Mouse (Mus musculus): Measurements from ENCODE around the gene Wdr59. TPM values are rescaled to one million over a fixed set of nuclear protein-coding genes. Genes with fewer than 3 reads are reported as not detected.

Gene Wdr59
- total RNA-seq, 1 experiment = 10.4 TPM

DNA sequence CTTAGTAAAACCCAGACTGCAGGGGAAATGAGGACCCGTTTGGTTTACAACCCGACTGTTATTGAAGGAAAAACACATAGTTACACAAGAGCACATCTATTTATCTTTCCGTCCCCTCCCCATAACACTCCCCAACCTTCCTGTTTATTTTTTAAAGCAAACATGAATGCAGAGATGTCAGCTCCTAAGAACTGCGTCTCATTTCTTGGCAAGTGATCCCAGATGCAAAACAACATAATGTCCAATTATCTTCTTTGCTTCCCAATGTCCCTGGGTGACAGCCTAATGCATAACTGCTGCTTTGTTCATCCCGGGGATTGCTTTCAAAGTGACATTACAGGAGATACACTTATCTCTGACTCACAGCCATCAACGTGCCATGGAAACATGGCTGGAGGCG is 30.7 kb downstream of the Wdr59 start:
- peaks cover 13% of the 10 kb centered on the region; the same call in 1 of the 2 replicates for H3K36me3 ChIP-seq (ENCODE audit: control insufficient read depth, insufficient read depth, low read length, poor library complexity, severe bottlenecking)
- no peak for DNase-seq (ENCODE audit: low read depth, low spot score)
- in situ Hi-C loops (cut with MboI; ENCODE audit: low sequenced_read_pairs in 2 of 2, unreplicated experiment in 2 of 2) = no loop called here
- no peak overlapping the region for H3K9ac ChIP-seq (ENCODE audit: insufficient read depth, low read depth, low read length, poor library complexity, severe bottlenecking)
- TF ChIP-seq ZC3H11A (IDR thresholded peaks at IDR 0.05; ENCODE audit: borderline replicate concordance, low read depth, low read length) = no peak
- no peak for TF ChIP-seq MAFK (IDR thresholded peaks at IDR 0.05; ENCODE audit: insufficient read depth, low read depth, low read length)
- TF ChIP-seq HCFC1 (IDR thresholded peaks at IDR 0.05; ENCODE audit: borderline replicate concordance, insufficient read depth, low read length) = no peak
- TF ChIP-seq ZNF384 (IDR thresholded peaks at IDR 0.05; ENCODE audit: low read depth, low read length) = no peak
- TF ChIP-seq CHD2 (IDR thresholded peaks at IDR 0.05; ENCODE audit: low read depth, low read length) = no peak
- no peak overlapping the region for H3K27ac ChIP-seq (ENCODE audit: insufficient read depth, low read depth, low read length, poor library complexity, severe bottlenecking)
- no peaks in the 10 kb centered on the region for H3K4me1 ChIP-seq (ENCODE audit: control insufficient read depth in 2 of 2, insufficient read depth in 2 of 2, low read length in 2 of 2, poor library complexity in 1 of 2)
- H3K9me3 ChIP-seq (ENCODE audit: control insufficient read depth, insufficient read depth, low read depth, low read length) = no peaks in the 10 kb centered on the region
- H3K4me3 ChIP-seq (ENCODE audit: insufficient read depth in 1 of 2, low read depth in 1 of 2, low read length in 2 of 2, poor library complexity in 1 of 2, severe bottlenecking in 1 of 2) = no peak overlapping the region

DNA sequence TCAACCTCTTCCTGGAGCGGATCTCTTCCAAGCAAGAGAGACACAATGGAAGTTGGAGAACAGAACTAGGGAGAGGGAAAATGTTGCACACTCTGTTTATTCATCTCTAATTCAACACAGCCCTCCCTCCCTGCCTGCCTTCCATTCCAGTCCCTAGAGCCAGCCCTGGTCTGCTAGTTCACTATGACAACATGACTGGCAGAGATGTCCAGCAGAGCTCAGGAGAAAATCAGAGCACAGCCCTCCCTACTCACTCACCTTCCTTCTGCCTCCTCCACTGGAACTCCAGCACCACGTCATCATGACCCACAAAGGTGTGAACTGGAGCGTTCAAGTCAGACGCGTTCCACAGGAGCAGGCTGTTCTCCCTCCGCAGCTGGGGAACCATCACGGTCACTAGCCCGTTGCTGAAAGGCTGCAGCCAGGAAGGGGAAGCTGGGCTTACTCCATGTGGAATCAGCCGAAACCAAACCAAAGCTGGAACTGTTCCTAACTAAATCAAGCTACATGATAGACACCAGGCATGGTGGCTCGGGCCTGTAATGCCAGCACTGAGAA is 31.8 kb downstream of the Wdr59 start:
- peaks cover 13% of the 10 kb centered on the region; the same call in 1 of the 2 replicates for H3K36me3 ChIP-seq (ENCODE audit: control insufficient read depth, insufficient read depth, low read length, poor library complexity, severe bottlenecking)

DNA sequence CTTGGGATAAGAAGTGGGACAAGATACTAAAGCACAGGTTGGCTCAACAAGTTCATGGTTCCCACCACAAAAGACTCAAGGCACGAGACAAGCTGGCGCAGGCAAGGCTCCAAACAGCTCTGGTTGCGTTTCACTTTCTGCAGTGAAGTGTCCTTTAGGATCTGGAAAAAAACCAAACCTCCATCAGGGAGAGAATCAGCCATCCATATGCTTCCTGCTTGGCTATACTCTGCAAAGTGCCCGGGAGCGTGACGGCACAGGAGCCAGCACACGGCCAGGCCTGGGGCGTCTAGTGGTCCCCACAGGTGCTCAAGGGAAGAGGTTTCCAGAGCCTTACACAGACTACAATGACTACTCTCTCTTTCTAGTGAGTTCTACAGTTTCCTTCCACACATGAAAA is 41.2 kb downstream of the Wdr59 start:
- peaks cover 14% of the 10 kb centered on the region for H3K36me3 ChIP-seq (ENCODE audit: control insufficient read depth, insufficient read depth, low read length, poor library complexity, severe bottlenecking)
- in situ Hi-C loops (cut with MboI; ENCODE audit: low sequenced_read_pairs in 2 of 2, unreplicated experiment in 2 of 2) = no loop called here
- TF ChIP-seq MAFK (IDR thresholded peaks at IDR 0.05; ENCODE audit: insufficient read depth, low read depth, low read length) (no peak), ZC3H11A (IDR thresholded peaks at IDR 0.05; ENCODE audit: borderline replicate concordance, low read depth, low read length) (no peak), CHD2 (IDR thresholded peaks at IDR 0.05; ENCODE audit: low read depth, low read length) (no peak), HCFC1 (IDR thresholded peaks at IDR 0.05; ENCODE audit: borderline replicate concordance, insufficient read depth, low read length) (no peak), ZNF384 (IDR thresholded peaks at IDR 0.05; ENCODE audit: low read depth, low read length) (no peak)
- DNase-seq (ENCODE audit: low read depth, low spot score) = no peak
- no peaks in the 10 kb centered on the region for H3K4me1 ChIP-seq (ENCODE audit: control insufficient read depth in 2 of 2, insufficient read depth in 2 of 2, low read length in 2 of 2, poor library complexity in 1 of 2)
- no peak overlapping the region for H3K9ac ChIP-seq (ENCODE audit: insufficient read depth, low read depth, low read length, poor library complexity, severe bottlenecking)
- H3K27ac ChIP-seq (ENCODE audit: insufficient read depth, low read depth, low read length, poor library complexity, severe bottlenecking) = no peak overlapping the region
- H3K9me3 ChIP-seq (ENCODE audit: control insufficient read depth, insufficient read depth, low read depth, low read length) = no peaks in the 10 kb centered on the region
- no peak overlapping the region for H3K4me3 ChIP-seq (ENCODE audit: insufficient read depth in 1 of 2, low read depth in 1 of 2, low read length in 2 of 2, poor library complexity in 1 of 2, severe bottlenecking in 1 of 2)

More for the DNA sequence above, 31.8 kb downstream of the Wdr59 start:
- no peak for DNase-seq (ENCODE audit: low read depth, low spot score)
- in situ Hi-C loops (cut with MboI; ENCODE audit: low sequenced_read_pairs in 2 of 2, unreplicated experiment in 2 of 2) = no loop called here
- TF ChIP-seq ZC3H11A (IDR thresholded peaks at IDR 0.05; ENCODE audit: borderline replicate concordance, low read depth, low read length) (no peak), MAFK (IDR thresholded peaks at IDR 0.05; ENCODE audit: insufficient read depth, low read depth, low read length) (no peak), ZNF384 (IDR thresholded peaks at IDR 0.05; ENCODE audit: low read depth, low read length) (no peak), CHD2 (IDR thresholded peaks at IDR 0.05; ENCODE audit: low read depth, low read length) (no peak), HCFC1 (IDR thresholded peaks at IDR 0.05; ENCODE audit: borderline replicate concordance, insufficient read depth, low read length) (no peak)
- H3K4me1 ChIP-seq (ENCODE audit: control insufficient read depth in 2 of 2, insufficient read depth in 2 of 2, low read length in 2 of 2, poor library complexity in 1 of 2) = no peaks in the 10 kb centered on the region
- H3K27ac ChIP-seq (ENCODE audit: insufficient read depth, low read depth, low read length, poor library complexity, severe bottlenecking) = no peak overlapping the region
- no peak overlapping the region for H3K9ac ChIP-seq (ENCODE audit: insufficient read depth, low read depth, low read length, poor library complexity, severe bottlenecking)
- H3K4me3 ChIP-seq (ENCODE audit: insufficient read depth in 1 of 2, low read depth in 1 of 2, low read length in 2 of 2, poor library complexity in 1 of 2, severe bottlenecking in 1 of 2) = no peak overlapping the region
- no peaks in the 10 kb centered on the region for H3K9me3 ChIP-seq (ENCODE audit: control insufficient read depth, insufficient read depth, low read depth, low read length)

DNA sequence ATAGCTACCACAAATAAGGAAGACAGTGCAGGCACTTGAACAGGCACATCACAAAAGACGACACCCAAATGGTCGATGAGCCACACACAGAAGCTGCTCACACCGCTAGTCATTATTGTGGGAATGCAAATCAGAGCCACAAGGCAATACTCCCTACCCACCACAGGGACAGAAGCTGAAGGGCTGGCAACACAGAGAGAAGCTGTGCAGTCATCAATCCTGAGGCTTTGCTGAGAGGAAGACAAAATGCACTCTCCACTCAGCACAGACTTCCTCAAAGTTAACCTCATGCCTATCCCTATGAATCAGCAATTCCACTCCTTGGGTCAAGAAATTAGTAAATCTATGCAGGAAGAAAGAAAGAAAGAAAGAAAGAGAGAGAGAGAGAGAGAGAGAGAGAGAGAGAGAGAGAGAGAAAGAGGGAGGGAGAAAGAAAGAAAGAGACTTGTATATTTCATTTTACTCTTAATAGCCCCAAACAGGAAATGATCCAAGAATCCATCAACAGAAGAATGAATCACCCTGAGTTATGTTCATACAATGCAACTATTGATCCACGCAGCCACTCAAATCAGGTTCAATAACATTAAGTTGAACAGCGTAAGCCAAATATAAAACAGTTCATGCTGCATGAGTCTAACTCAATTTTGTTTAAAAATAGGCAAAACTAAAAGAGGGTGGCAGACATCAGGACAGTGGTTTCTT is 44.0 kb downstream of the Wdr59 start:
- H3K4me3 ChIP-seq (ENCODE audit: insufficient read depth in 1 of 2, low read depth in 1 of 2, low read length in 2 of 2, poor library complexity in 1 of 2, severe bottlenecking in 1 of 2) = no peak overlapping the region
- H3K27ac ChIP-seq (ENCODE audit: insufficient read depth, low read depth, low read length, poor library complexity, severe bottlenecking) = no peak overlapping the region
- peaks cover 17% of the 10 kb centered on the region for H3K36me3 ChIP-seq (ENCODE audit: control insufficient read depth, insufficient read depth, low read length, poor library complexity, severe bottlenecking)
- no peaks in the 10 kb centered on the region for H3K9me3 ChIP-seq (ENCODE audit: control insufficient read depth, insufficient read depth, low read depth, low read length)
- TF ChIP-seq ZNF384 (IDR thresholded peaks at IDR 0.05; ENCODE audit: low read depth, low read length) (no peak), HCFC1 (IDR thresholded peaks at IDR 0.05; ENCODE audit: borderline replicate concordance, insufficient read depth, low read length) (no peak), ZC3H11A (IDR thresholded peaks at IDR 0.05; ENCODE audit: borderline replicate concordance, low read depth, low read length) (no peak), MAFK (IDR thresholded peaks at IDR 0.05; ENCODE audit: insufficient read depth, low read depth, low read length) (no peak), CHD2 (IDR thresholded peaks at IDR 0.05; ENCODE audit: low read depth, low read length) (no peak)
- in situ Hi-C loops (cut with MboI; ENCODE audit: low sequenced_read_pairs in 2 of 2, unreplicated experiment in 2 of 2) = no loop called here
- DNase-seq (ENCODE audit: low read depth, low spot score) = no peak
- no peak overlapping the region for H3K9ac ChIP-seq (ENCODE audit: insufficient read depth, low read depth, low read length, poor library complexity, severe bottlenecking)
- H3K4me1 ChIP-seq (ENCODE audit: control insufficient read depth in 2 of 2, insufficient read depth in 2 of 2, low read length in 2 of 2, poor library complexity in 1 of 2) = no peaks in the 10 kb centered on the region

Measured in ES-E14 (cell line).